Mouse (Mus musculus) megakaryocyte-erythroid progenitor cell, adult 5 weeks (primary cell): ENCODE data around the gene Pigc. TPM values are rescaled to one million over a fixed set of nuclear protein-coding genes. Genes with fewer than 3 reads are reported as not detected.

Source experiments
- polyA plus RNA-seq: library from polyadenylated mRNA; stranded (reverse); fragments of >175 nt; gene quantifications from 2 replicates; pipeline ENCODE4 v1.2.3, GENCODE M21; 2012

Gene Pigc
- 0.50 and 0.62 TPM in 2 replicates for polyA plus RNA-seq

GRCm38 (mm10) chr1:161968589-161969407 lies at the start of gene Pigc:
Gene Pigc, plus strand, starts transcription at chr1:161969186.

GRCm38 (mm10) chr1:161979536-161979935 lies 10.6 kb downstream of the Pigc start, which contains the start of gene 4930558K02Rik:
Gene 4930558K02Rik, minus strand, starts transcription at chr1:161979636.

Other genes starting within 250 kb of the Pigc start
- gene Fasl, start 180.7 kb upstream of the Pigc start, polyA plus RNA-seq, result 0.17 and 0.61 TPM in 2 replicates
- gene Suco, start 92.5 kb upstream of the Pigc start, polyA plus RNA-seq, result 6.3 and 9.9 TPM in 2 replicates
- gene 4930558K02Rik, start 10.4 kb downstream of the Pigc start, polyA plus RNA-seq, result not detected in 2 replicates